8 mouse cellular contexts compared by ENCODE assay signal in the genomic region with DNA sequence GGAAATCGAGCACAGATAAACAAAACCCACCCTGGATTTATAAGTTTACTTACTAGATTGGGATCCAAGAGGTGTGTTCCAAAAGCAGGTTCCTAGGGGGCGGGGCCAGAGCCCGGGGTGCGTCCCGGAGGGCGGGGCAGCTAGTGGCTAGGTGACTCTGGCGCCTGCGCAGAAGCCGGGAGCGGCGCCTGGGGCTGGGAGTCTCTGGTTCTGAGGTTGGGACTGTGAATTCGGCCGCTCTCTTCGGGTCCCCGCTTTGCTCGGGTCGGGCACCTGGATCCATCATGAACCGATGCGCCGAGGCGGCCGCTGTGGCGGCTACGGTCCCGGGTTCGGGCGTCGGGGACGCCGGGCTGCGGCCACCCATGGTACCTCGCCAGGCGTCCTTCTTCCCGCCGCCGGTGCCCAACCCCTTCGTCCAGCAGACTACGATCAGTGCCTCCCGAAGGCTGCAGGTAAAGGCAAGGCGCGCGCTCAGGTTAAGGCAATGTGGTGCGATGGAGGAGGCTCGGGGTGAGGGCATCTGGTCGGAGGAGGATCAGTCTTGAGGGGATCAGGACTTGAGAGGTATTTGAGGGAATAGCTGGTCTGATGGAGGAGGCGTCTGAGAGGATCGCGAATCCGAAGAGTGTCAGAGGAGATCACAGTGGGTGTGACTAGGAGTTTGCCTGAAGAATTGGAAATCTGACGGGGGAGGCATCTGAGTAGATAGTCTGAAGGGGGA. TPM values are rescaled to one million over a fixed set of nuclear protein-coding genes. Genes with fewer than 3 reads are reported as not detected.
DNase-seq lines count a peak whose midpoint lies in the region; ATAC-seq lines count a peak whose summit lies in the region.

TSS of gene Lpcat2 (plus strand) at position 169 of the 724 bp plus-strand sequence.

- H3K4me3 ChIP-seq in hindbrain, embryonic 13.5 days = peak within 1 kb of the TSS; percentile 67

- 1% methylated on average over 50 of the region's 50 CpGs for WGBS in hindbrain, embryonic 13.5 days

- peak; percentile 89 for DNase-seq in R1 (ENCODE audit: low read depth, low spot score)
- peak; percentile 80 to 81 for DNase-seq in cerebellum, postnatal 14 days
- DNase-seq in frontal cortex, postnatal 25 days (ENCODE audit: low spot score in 2 of 2) = peak; percentile 45 to 64
- DNase-seq in layer of hippocampus, postnatal 25 days (ENCODE audit: extremely low spot score in 1 of 2, low spot score in 1 of 2) = peak; percentile 62 to 72
- DNase-seq in lung, postnatal 10 days = peak; percentile 80
- peak; percentile 49 for DNase-seq in ovary, postnatal 10 days (ENCODE audit: low spot score)
- peak; percentile 46 for DNase-seq in thymus, postnatal 14 days

- peak within 1 kb of the TSS; percentile 73 for H3K4me2 ChIP-seq in hindbrain, embryonic 13.5 days

- peaks cover 24% of the 10 kb centered on the region for H3K27me3 ChIP-seq in hindbrain, embryonic 13.5 days

- H3K9ac ChIP-seq in hindbrain, embryonic 13.5 days = peak within 1 kb of the TSS; percentile 87

- peaks cover 24% of the 10 kb centered on the region for H3K4me1 ChIP-seq in hindbrain, embryonic 13.5 days (replicated peaks)

- H3K27ac ChIP-seq in hindbrain, embryonic 13.5 days = peak within 1 kb of the TSS; percentile 52; the same call in 1 of the 2 replicates

- peak; percentile 75 for ATAC-seq in hindbrain, embryonic 13.5 days (ENCODE audit: low FRiP score)

- H3K9me3 ChIP-seq in hindbrain, embryonic 13.5 days = no peaks in the 10 kb centered on the region

- no peaks in the 10 kb centered on the region for H3K36me3 ChIP-seq in hindbrain, embryonic 13.5 days

RNA-seq across cellular contexts. Expression of gene Lpcat2, which starts in this region (rescaled TPM):
- 7.5 and 11.3 TPM in 2 replicates for polyA plus RNA-seq in hindbrain, embryonic 13.5 days (2015; fragmentation: Nextera tagmentation; extraction: Ambion mirVana)
- 10 to 100 TPM in 1 of 2 experiments, 1 to 10 TPM in 1; 9.7 to 12.3 TPM for total RNA-seq in layer of hippocampus, postnatal 25 days (2021)

Comparison
In these comparisons a context has a peak if more than half of its experiments do, and no peak if none do; other contexts are left out.
1. Peak in every context shown above with its lines: DNase-seq, ATAC-seq, H3K4me3 ChIP-seq and H3K27ac ChIP-seq.